Mouse (Mus musculus) monocyte, adult 2 months (primary cell): ENCODE data around the gene Speer1.
"Not testable (repeated sequence)": the region's sequence is repeated elsewhere in the genome, so short reads cannot be mapped to it uniquely, and the experiment has no call there.

Experiments used
- DNase-seq, 2 experiments: peaks; one replicate each; pipeline ENCODE4 v3.0.0; 2022; ENCODE audit warnings: low spot score in 2 of 2, low read depth in 1 of 2

Speer1 gene

GRCm38 (mm10) chr5:11341216-11341615, at the start of gene Speer1:
Speer1 (plus strand) TSS chr5:11341516.
- not testable (repeated sequence) for DNase-seq
